Mouse (Mus musculus): ENCODE measurements at regions not wholly inside any gene's neighbourhood (a gene's known extent, or its start where the extent isn't known, plus 50 kb on each side); places are given as distances from the start of the nearest gene placed in this dataset.
A peak's percentile ranks its signal among the peaks of the same experiment; 100 is the strongest.

GRCm38 (mm10) chr3:127977240-127977639, 81.1 kb upstream of the Fam241a start:
- Histone ChIP-seq H3K27me3 (ENCODE audit: insufficient read depth, poor library complexity, severe bottlenecking) (no peaks in the 10 kb centered on the region), H3K9me3 (no peaks in the 10 kb centered on the region)

GRCm38 (mm10) chr3:127970891-127971290, 74.8 kb upstream of the Fam241a start:
- no peak overlapping the region for H3K27ac ChIP-seq
- peak; percentile 77 for DNase-seq (ENCODE audit: low spot score)
- no peaks in the 10 kb centered on the region for H3K4me1 ChIP-seq (replicated peaks)
- H3K9me3 ChIP-seq = no peaks in the 10 kb centered on the region
- WGBS = 4% methylated on average over 5 of the region's 5 CpGs
- no peak overlapping the region for H3K4me3 ChIP-seq
- no peaks in the 10 kb centered on the region for H3K27me3 ChIP-seq (ENCODE audit: insufficient read depth, poor library complexity, severe bottlenecking)
- no peaks in the 10 kb centered on the region for H3K36me3 ChIP-seq

More at GRCm38 (mm10) chr3:127977240-127977639, 81.1 kb upstream of the Fam241a start:
- H3K4me3 ChIP-seq = no peak overlapping the region
- H3K36me3 ChIP-seq = no peaks in the 10 kb centered on the region
- WGBS = 79% methylated on average over 6 of the region's 6 CpGs
- no peak overlapping the region for H3K27ac ChIP-seq
- DNase-seq (ENCODE audit: low spot score) = no peak
- H3K4me1 ChIP-seq (replicated peaks) = no peaks in the 10 kb centered on the region

GRCm38 (mm10) chr3:127967170-127967569, 71.0 kb upstream of the Fam241a start:
- no peaks in the 10 kb centered on the region for H3K27me3 ChIP-seq (ENCODE audit: insufficient read depth, poor library complexity, severe bottlenecking)
- H3K9me3 ChIP-seq = no peaks in the 10 kb centered on the region
- H3K4me1 ChIP-seq (replicated peaks) = no peaks in the 10 kb centered on the region
- no peak for DNase-seq (ENCODE audit: low spot score)
- H3K4me3 ChIP-seq = no peak overlapping the region
- 75% methylated on average over 10 of the region's 10 CpGs for WGBS
- no peak overlapping the region for H3K27ac ChIP-seq
- H3K36me3 ChIP-seq = no peaks in the 10 kb centered on the region

DNA sequence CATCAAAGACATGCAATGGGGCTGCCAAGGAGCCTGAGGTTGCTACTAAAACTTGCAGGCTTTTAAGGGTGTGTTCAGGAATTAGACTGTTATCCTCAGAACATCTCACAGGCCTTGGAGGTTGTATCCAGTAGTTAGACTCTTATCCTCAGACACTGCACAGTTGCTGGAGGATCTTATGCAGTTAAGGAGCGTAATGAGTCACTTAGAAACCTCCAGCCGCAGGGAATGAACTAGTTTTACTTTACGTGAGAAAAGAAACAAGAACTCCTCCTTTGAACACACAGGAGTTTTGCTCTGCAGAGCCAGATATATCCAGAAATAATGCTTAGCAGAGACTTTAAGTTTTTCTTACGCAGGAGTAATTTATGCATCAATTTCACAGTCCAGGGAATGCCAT, 70.1 kb upstream of the Fam241a start:
- Histone ChIP-seq H3K36me3 (no peaks in the 10 kb centered on the region), H3K4me3 (no peak overlapping the region), H3K9me3 (no peaks in the 10 kb centered on the region), H3K27me3 (ENCODE audit: insufficient read depth, poor library complexity, severe bottlenecking) (no peaks in the 10 kb centered on the region), H3K27ac (no peak overlapping the region), H3K4me1 (replicated peaks) (no peaks in the 10 kb centered on the region)
- no peak for DNase-seq (ENCODE audit: low spot score)
- WGBS = 87% methylated on average over 4 of the region's 4 CpGs

GRCm38 (mm10) chr3:127958919-127959684, 63.0 kb upstream of the Fam241a start:
- 49% methylated on average over 13 of the region's 13 CpGs for WGBS
- Histone ChIP-seq H3K4me3 (no peak overlapping the region), H3K9me3 (no peaks in the 10 kb centered on the region), H3K27ac (no peak overlapping the region), H3K27me3 (ENCODE audit: insufficient read depth, poor library complexity, severe bottlenecking) (no peaks in the 10 kb centered on the region), H3K36me3 (no peaks in the 10 kb centered on the region), H3K4me1 (replicated peaks) (no peaks in the 10 kb centered on the region)
- no peak for DNase-seq (ENCODE audit: low spot score)

DNA sequence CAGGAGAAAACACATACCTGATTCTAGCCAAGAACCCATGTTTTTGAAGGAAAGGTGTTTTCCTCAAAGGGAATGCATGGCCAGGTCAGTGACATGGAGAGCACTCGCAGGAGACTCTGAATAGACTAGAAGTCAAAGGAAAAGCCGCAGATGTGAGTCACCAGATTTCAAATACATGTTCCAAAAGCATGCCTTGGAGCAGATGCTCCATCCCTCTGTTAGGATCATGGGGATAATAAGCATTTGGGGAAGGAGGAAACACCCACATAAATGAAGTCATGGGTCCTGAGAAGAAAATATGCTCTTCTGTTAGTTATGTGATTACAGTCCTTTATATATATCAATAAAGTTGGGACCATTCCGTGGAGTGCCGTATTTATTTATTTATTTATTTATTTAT, 58.7 kb upstream of the Fam241a start:
- Histone ChIP-seq H3K27me3 (ENCODE audit: insufficient read depth, poor library complexity, severe bottlenecking) (no peaks in the 10 kb centered on the region), H3K27ac (no peak overlapping the region), H3K4me1 (replicated peaks) (no peaks in the 10 kb centered on the region), H3K36me3 (no peaks in the 10 kb centered on the region), H3K9me3 (no peaks in the 10 kb centered on the region), H3K4me3 (no peak overlapping the region)
- WGBS = 92% methylated on average over 4 of the region's 4 CpGs
- DNase-seq (ENCODE audit: low spot score) = no peak

GRCm38 (mm10) chr3:127953610-127954009, 57.5 kb upstream of the Fam241a start:
- no peaks in the 10 kb centered on the region for H3K4me1 ChIP-seq (replicated peaks)
- H3K27ac ChIP-seq = no peak overlapping the region
- 89% methylated on average over 4 of the region's 4 CpGs for WGBS
- no peaks in the 10 kb centered on the region for H3K9me3 ChIP-seq
- H3K36me3 ChIP-seq = no peaks in the 10 kb centered on the region
- H3K4me3 ChIP-seq = no peak overlapping the region
- H3K27me3 ChIP-seq (ENCODE audit: insufficient read depth, poor library complexity, severe bottlenecking) = no peaks in the 10 kb centered on the region
- DNase-seq (ENCODE audit: low spot score) = no peak

DNA sequence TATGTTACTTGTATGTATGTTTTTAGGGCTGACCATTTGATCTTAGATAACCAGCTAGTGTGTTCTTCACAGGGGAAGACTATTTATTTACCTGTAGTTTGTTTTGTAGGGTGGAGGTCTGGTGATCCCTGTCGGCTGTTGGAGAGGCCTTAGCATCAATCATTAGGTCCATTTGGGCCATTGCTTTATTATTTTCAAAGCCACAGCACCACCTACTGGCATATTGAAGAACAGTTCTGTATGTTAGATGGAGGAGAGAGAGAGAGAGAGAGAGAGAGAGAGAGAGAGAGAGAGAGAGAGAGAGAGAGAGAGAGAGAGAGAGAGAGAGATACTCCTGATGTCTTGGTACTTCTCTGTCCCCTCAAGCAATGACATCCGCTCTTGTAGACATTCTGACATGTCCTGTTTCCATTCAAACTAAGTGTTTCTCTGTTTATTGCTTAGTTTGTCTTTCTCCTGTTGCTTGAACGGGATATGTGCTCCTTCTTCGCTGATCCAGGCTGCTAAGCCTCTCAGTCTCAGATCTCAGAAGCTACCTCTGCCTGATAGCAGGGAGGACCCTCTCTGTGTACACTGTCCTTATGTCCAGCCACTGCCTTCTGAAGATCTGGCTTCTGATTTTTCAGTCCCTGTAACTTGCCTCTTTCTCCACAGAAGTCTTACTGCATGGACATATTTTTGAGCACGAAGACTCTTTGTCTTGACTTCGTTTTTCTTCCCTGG, 52.9 kb upstream of the Fam241a start:
- no peaks in the 10 kb centered on the region for H3K36me3 ChIP-seq
- 48% methylated on average over 6 of the region's 6 CpGs for WGBS
- peak; percentile 21 for DNase-seq (ENCODE audit: low spot score)
- no peak overlapping the region for H3K27ac ChIP-seq
- no peaks in the 10 kb centered on the region for H3K4me1 ChIP-seq (replicated peaks)
- H3K9me3 ChIP-seq = no peaks in the 10 kb centered on the region
- H3K27me3 ChIP-seq (ENCODE audit: insufficient read depth, poor library complexity, severe bottlenecking) = no peaks in the 10 kb centered on the region
- no peak overlapping the region for H3K4me3 ChIP-seq

DNA sequence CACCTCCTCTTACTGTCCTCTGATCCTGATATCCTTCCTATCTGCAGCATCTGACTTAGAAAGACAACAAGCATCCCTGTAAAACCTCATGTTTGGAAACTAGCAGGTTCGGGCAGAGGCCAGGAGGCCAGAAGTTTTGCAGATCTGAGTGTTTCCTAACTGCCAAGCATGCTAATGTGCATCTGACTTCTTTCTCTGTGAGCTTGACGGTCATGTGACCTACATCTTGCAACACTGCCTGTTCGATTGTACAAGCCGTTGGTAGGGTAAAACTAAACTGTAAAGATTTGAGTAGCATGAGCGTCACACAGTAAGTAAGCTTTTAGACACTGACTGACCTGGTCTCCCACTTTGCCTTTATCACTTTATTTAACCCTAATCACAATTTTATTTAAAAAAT, 52.2 kb upstream of the Fam241a start:
- Histone ChIP-seq H3K27ac (no peak overlapping the region), H3K36me3 (no peaks in the 10 kb centered on the region), H3K4me1 (replicated peaks) (no peaks in the 10 kb centered on the region), H3K9me3 (no peaks in the 10 kb centered on the region), H3K27me3 (ENCODE audit: insufficient read depth, poor library complexity, severe bottlenecking) (no peaks in the 10 kb centered on the region), H3K4me3 (no peak overlapping the region)
- DNase-seq (ENCODE audit: low spot score) = no peak
- WGBS = 88% methylated on average over 5 of the region's 5 CpGs

Data from hindbrain, embryonic 10.5 days (tissue).